Mouse (Mus musculus): Measurements from ENCODE around the gene Pclo. TPM values are rescaled to one million over a fixed set of nuclear protein-coding genes. Genes with fewer than 3 reads are reported as not detected.

Pclo gene
- polyA plus RNA-seq (2012; rRNA removed; ENCODE audit: low replicate concordance), result 0.12 and 0.33 TPM in 2 replicates

DNA sequence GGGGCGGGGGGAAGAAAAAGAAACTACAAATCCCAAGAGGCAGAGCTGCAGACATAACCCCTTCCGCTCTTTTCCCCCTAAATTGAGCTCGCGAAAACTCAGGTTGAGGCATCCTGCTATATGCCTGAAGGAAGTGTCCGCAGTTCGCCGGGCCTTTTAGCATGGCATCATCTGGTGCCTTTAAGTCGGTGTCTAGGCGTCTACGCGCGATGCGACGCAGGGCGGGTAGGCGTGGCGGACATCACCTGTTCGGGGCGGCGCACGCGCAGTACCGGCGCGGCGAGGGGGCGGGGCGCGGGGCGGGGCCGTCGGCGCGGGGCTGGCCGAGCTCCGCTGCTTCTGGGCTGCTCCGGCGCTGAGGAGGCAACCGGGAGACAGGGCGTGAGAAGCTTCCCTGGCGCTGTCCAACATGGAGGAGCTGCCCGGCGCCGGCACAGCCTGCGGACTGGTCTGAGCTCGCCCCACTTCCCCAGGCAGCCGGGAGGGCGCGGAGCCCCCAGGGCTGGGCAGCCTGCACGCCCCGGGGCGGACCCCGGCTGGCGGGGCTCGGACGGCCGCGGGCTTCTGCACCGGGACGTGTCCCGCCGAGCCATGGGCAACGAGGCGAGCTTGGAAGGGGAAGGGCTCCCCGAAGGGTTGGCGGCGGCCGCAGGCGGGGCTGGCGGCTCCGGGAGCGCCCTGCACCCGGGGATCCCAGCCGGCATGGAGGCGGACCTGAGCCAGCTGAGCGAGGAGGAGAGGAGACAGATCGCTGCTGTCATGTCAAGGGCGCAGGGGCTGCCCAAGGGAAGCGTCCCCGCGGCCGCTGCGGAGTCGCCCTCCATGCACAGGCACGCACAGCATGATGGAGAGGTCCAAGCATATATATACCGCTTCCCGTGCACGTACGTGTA lies at the start of gene Pclo:
Gene Pclo, plus strand, starts transcription at position 288 of the 893 bp plus-strand sequence.

